Comparison of ENCODE assay signal across 13 mouse cellular contexts in the genomic region with DNA sequence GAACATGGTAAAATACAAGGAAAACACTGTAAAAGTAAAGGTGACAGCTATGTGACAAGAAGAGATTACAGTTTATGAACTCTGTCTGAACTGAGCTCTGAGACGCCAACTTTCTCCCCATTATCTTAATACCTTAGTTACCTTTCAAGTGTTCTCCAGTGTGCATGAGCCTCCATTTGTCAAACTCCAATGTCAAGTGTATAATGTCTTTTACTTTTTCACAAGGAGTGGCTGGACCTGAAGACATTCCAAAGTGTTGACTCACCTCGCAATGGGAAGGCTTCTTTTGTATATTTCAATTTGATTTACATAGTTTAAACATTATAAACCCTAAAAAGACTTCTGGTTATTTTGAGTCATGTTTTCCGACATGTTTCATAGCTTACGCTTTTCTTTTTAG. TPM values are rescaled to one million over a fixed set of nuclear protein-coding genes. Genes with fewer than 3 reads are reported as not detected.
"Had no signal": no experiment of that assay in that cellular context is flagged by ENCODE, and none has a peak within 500 bp of the region (broad histone marks: within the 10 kb centered on the region; RNA-seq: fewer than 3 reads in every experiment).

No protein-coding gene starts in this region.

- H3K4me2 ChIP-seq: limb, embryonic 13.5 days; neural tube, embryonic 15.5 days had no signal

- H3K9ac ChIP-seq: limb, embryonic 13.5 days; liver, embryonic 14.5 days; neural tube, embryonic 15.5 days had no signal

- H3K9me3 ChIP-seq: limb, embryonic 13.5 days; midbrain, embryonic 10.5 days; neural tube, embryonic 15.5 days had no signal

- DNase-seq: kidney, adult 18-20 months; kidney, postnatal 10 days; kidney, postnatal 4 days; left cerebral cortex, postnatal 4 days; midbrain, embryonic 14.5 days; thymus, postnatal 36 days had no signal

- H3K4me3 ChIP-seq: layer of hippocampus, adult 2 months; limb, embryonic 13.5 days; midbrain, embryonic 10.5 days; myocyte; neural tube, embryonic 15.5 days had no signal

- H3K27ac ChIP-seq: layer of hippocampus, adult 2 months; limb, embryonic 13.5 days; liver, embryonic 14.5 days; midbrain, embryonic 10.5 days; neural tube, embryonic 15.5 days had no signal

- H3K27me3 ChIP-seq: limb, embryonic 13.5 days; neural tube, embryonic 15.5 days had no signal

- H3K36me3 ChIP-seq: limb, embryonic 13.5 days; midbrain, embryonic 10.5 days; neural tube, embryonic 15.5 days had no signal

RNA-seq across cellular contexts. Expression of a gene that starts 3.9 kb away (rescaled TPM):
- total RNA-seq: megakaryocyte, adult 5-6 weeks had no signal
